Mouse (Mus musculus) B cell, adult 2 months (primary cell): ENCODE data around the gene Slc3a1.
A peak's percentile ranks its signal among the peaks of the same experiment; 100 is the strongest.

ENCODE experiments used
- DNase-seq, 2 experiments: peaks; one replicate each; pipeline ENCODE4 v3.0.0; 2022

The Slc3a1 gene

GRCm38 (mm10) chr17:85090120-85091099 is 62.2 kb downstream of the Slc3a1 start, which contains the start of the genes Prepl and Camkmt:
Gene Prepl, minus strand, starts transcription at chr17:85090241.
Gene Camkmt, plus strand, starts transcription at chr17:85090552.
- DNase-seq, result peak; percentile 96 to 97

GRCm38 (mm10) chr17:85091762-85092161 is 63.6 kb downstream of the Slc3a1 start:
- DNase-seq, result no peak

GRCm38 (mm10) chr17:85096396-85096795 is 68.2 kb downstream of the Slc3a1 start:
- peak; percentile 15 to 24 for DNase-seq

- DNase-seq, result no peak
Measured at GRCm38 (mm10) chr17:85098677-85099323, 70.6 kb downstream of the Slc3a1 start.

GRCm38 (mm10) chr17:85100232-85100631 is 72.1 kb downstream of the Slc3a1 start:
- no peak for DNase-seq

GRCm38 (mm10) chr17:85101751-85102150 is 73.6 kb downstream of the Slc3a1 start:
- no peak for DNase-seq

- DNase-seq, result no peak
Measured at GRCm38 (mm10) chr17:85103310-85103709, 75.1 kb downstream of the Slc3a1 start.

- DNase-seq, result no peak
Measured at GRCm38 (mm10) chr17:85110640-85111039, 82.5 kb downstream of the Slc3a1 start.

- no peak for DNase-seq
Measured at GRCm38 (mm10) chr17:85113441-85113840, 85.3 kb downstream of the Slc3a1 start.
